Mouse (Mus musculus) olfactory bulb, adult 2 months (tissue): ENCODE measurements around the gene Fcrl6. TPM values are rescaled to one million over a fixed set of nuclear protein-coding genes. Genes with fewer than 3 reads are reported as not detected.

Experiments
- H3K27ac ChIP-seq: fragments of 200-500 bp; 2 replicates; pipeline ENCODE4 v1.5.1; 2012; ENCODE audit warnings: low read depth, low read length; ENCODE audit not compliant: insufficient read depth
- H3K4me1 ChIP-seq: fragments of 200-500 bp; 2 replicates; pipeline ENCODE4 v1.6.1; 2012; ENCODE audit warnings: low read length; ENCODE audit not compliant: control insufficient read depth, insufficient read depth
- H3K4me3 ChIP-seq: fragments of 200-500 bp; 2 replicates; pipeline ENCODE4 v1.5.1; 2012; ENCODE audit warnings: mild to moderate bottlenecking, low read depth, low read length, moderate library complexity; ENCODE audit not compliant: insufficient read depth
- CTCF ChIP-seq: fragments of 200-500 bp; IDR thresholded peaks from 2 replicates; pipeline ENCODE4 v1.5.1; 2012; ENCODE audit warnings: low read depth, mild to moderate bottlenecking, low read length, moderate library complexity; ENCODE audit not compliant: insufficient read depth
- POLR2A ChIP-seq: fragments of 200-500 bp; IDR thresholded peaks from 2 replicates; pipeline ENCODE4 v1.6.1; 2012; ENCODE audit warnings: mild to moderate bottlenecking, low read depth, low read length, moderate library complexity; ENCODE audit not compliant: insufficient read depth
- WGBS: fragments of 180-500 bp; shearing (Covaris S2); methylation state at CpG from one replicate; pipeline ENCODE4 v1.1.7; 2018; 5-methylcytosine and 5-hydroxymethylcytosine counted together
- polyA plus RNA-seq: library from polyadenylated mRNA; stranded (reverse); fragments of >200 nt; gene quantifications from 2 replicates; pipeline ENCODE4 v1.2.4, GENCODE M21; 2012; ENCODE audit warnings: low replicate concordance; ENCODE audit not compliant: missing spikeins, insufficient read depth, insufficient read length

The Fcrl6 gene
- polyA plus RNA-seq, 1 experiment: not detected

GRCm38 (mm10) chr1:172562641-172563464 is 39.5 kb downstream of the Fcrl6 start:
- TF ChIP-seq CTCF (no peak), POLR2A (peak; percentile 38; the same call in 1 of the 2 replicates)
- under 1% methylated on average over 66 of the region's 66 CpGs for WGBS
- Histone ChIP-seq H3K4me3 (peak overlapping the region; percentile 65), H3K27ac (peak overlapping the region; percentile 6; the same call in 1 of the 2 replicates), H3K4me1 (peaks cover 12% of the 10 kb centered on the region)

GRCm38 (mm10) chr1:172555638-172556037 is 46.7 kb downstream of the Fcrl6 start, which contains the start of gene Vsig8:
Gene Vsig8 (plus strand): TSS chr1:172555938.
- 84% methylated on average over 11 of the region's 11 CpGs for WGBS
- Histone ChIP-seq H3K4me3 (no peak within 1 kb of the TSS), H3K4me1 (peaks cover 3% of the 10 kb centered on the region), H3K27ac (no peak within 1 kb of the TSS)
- no peak for TF ChIP-seq CTCF
- TF ChIP-seq POLR2A: no peak

GRCm38 (mm10) chr1:172552623-172553022 is 49.7 kb downstream of the Fcrl6 start:
- no peak overlapping the region for H3K27ac ChIP-seq
- TF ChIP-seq POLR2A (no peak), CTCF (no peak)
- peaks cover 11% of the 10 kb centered on the region for H3K4me1 ChIP-seq
- H3K4me3 ChIP-seq: no peak overlapping the region
- 64% methylated on average over 1 of the region's 1 CpGs for WGBS

- no peak for TF ChIP-seq CTCF
- no peak for TF ChIP-seq POLR2A
- Histone ChIP-seq H3K4me3 (no peak overlapping the region), H3K4me1 (peaks cover 11% of the 10 kb centered on the region), H3K27ac (no peak overlapping the region)
- WGBS: 64% methylated on average over 7 of the region's 7 CpGs
Measured at GRCm38 (mm10) chr1:172551009-172551408, 51.3 kb downstream of the Fcrl6 start.

- Histone ChIP-seq H3K4me1 (peaks cover 11% of the 10 kb centered on the region), H3K27ac (no peak overlapping the region), H3K4me3 (peak overlapping the region; percentile 24)
- TF ChIP-seq CTCF (no peak), POLR2A (no peak)
- 15% methylated on average over 8 of the region's 8 CpGs for WGBS
Measured at GRCm38 (mm10) chr1:172550551-172550951, 51.8 kb downstream of the Fcrl6 start.

GRCm38 (mm10) chr1:172549717-172550116 is 52.6 kb downstream of the Fcrl6 start:
- H3K4me1 ChIP-seq: peaks cover 11% of the 10 kb centered on the region
- H3K27ac ChIP-seq: no peak overlapping the region
- no peak for TF ChIP-seq CTCF
- no peak for TF ChIP-seq POLR2A
- WGBS: 28% methylated on average over 8 of the region's 8 CpGs
- 0 out of 2 replicates have a peak overlapping the region, but pooled peaks have one; percentile 24 for H3K4me3 ChIP-seq

- TF ChIP-seq POLR2A (no peak), CTCF (no peak)
- WGBS: 52% methylated on average over 2 of the region's 2 CpGs
- H3K27ac ChIP-seq: no peak overlapping the region
- H3K4me3 ChIP-seq: no peak overlapping the region
- H3K4me1 ChIP-seq: peaks cover 11% of the 10 kb centered on the region
Measured at GRCm38 (mm10) chr1:172549314-172549713, 53.0 kb downstream of the Fcrl6 start.

- 81% methylated on average over 7 of the region's 7 CpGs for WGBS
- TF ChIP-seq POLR2A (no peak), CTCF (no peak)
- no peak overlapping the region for H3K27ac ChIP-seq
- peaks cover 11% of the 10 kb centered on the region for H3K4me1 ChIP-seq
- no peak overlapping the region for H3K4me3 ChIP-seq
Measured at GRCm38 (mm10) chr1:172548501-172548900, 53.9 kb downstream of the Fcrl6 start.

Other genes starting within 250 kb of the Fcrl6 start
- not detected in 2 replicates for gene Pigm, start 226.0 kb downstream of the Fcrl6 start, polyA plus RNA-seq
- gene Slamf9, start 127.2 kb downstream of the Fcrl6 start, polyA plus RNA-seq: not detected in 2 replicates
- not detected in 2 replicates for gene Igsf9, start 120.8 kb downstream of the Fcrl6 start, polyA plus RNA-seq
- gene Tagln2, start 102.5 kb downstream of the Fcrl6 start, polyA plus RNA-seq: not detected in 2 replicates
- not detected in 2 replicates for gene Cfap45, start 81.8 kb downstream of the Fcrl6 start, polyA plus RNA-seq
- gene Vsig8, start 46.6 kb downstream of the Fcrl6 start, polyA plus RNA-seq: not detected in 2 replicates
- gene Slamf8, start 12.0 kb downstream of the Fcrl6 start, polyA plus RNA-seq: not detected in 2 replicates
- gene Dusp23, start 30.4 kb upstream of the Fcrl6 start, polyA plus RNA-seq: not detected in 2 replicates
- not detected in 2 replicates for gene Crp, start 95.5 kb upstream of the Fcrl6 start, polyA plus RNA-seq